Mouse (Mus musculus): Measurements from ENCODE around the gene Clmp. TPM values are rescaled to one million over a fixed set of nuclear protein-coding genes. Genes with fewer than 3 reads are reported as not detected.
"Not testable (repeated sequence)": the region's sequence is repeated elsewhere in the genome, so short reads cannot be mapped to it uniquely, and the experiment has no call there.

Clmp gene
- total and polyA plus RNA-seq, 3 experiments, result 2.8 to 5.5 (median 4.4) TPM

DNA sequence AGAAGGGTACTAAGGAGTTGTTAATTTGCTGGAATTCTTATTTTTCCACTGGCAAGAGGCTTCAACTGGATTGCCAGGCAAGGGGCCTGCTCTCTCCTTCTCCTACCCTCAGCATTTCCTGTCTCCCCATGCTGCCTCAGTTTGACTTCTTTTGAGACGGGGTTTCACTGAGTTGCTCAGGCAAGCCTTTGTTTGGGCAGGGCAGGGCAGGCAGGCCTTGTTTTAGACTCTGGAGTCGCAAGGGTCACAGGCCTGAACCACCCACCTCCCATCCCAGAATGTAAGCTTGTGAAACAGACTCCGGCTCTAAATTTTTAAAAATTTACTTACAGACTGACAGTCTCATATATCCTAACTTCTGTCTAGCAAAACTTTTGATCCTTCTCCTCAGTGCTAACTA lies 113.3 kb downstream of the Clmp start:
- no peaks in the 10 kb centered on the region for H3K79me2 ChIP-seq (replicated peaks; ENCODE audit: control insufficient read depth, insufficient read depth, low read length)
- peak overlapping the region; percentile 97 for H3K27ac ChIP-seq
- no peak for TF ChIP-seq CTCF (IDR thresholded peaks at IDR 0.05)
- no peak for TF ChIP-seq EP300 (IDR thresholded peaks at IDR 0.05; ENCODE audit: insufficient read depth, low read depth, low read length)
- TF ChIP-seq POLR2A (IDR thresholded peaks at IDR 0.05; ENCODE audit: insufficient read depth, low read depth, low read length), result no peak
- H3K4me1 ChIP-seq (ENCODE audit: control insufficient read depth, insufficient read depth, low read length), result peaks cover 10% of the 10 kb centered on the region
- peaks cover 13% of the 10 kb centered on the region for H3K36me3 ChIP-seq (ENCODE audit: control insufficient read depth, insufficient read depth, low read length)
- intact Hi-C loops (cut with DNase I), result loop anchor here (1.0 kb wide), 1 partner anchor 15 kb away; no protein-coding TSS in a partner anchor
- H3K9ac ChIP-seq (ENCODE audit: low read depth, low read length), result no peak overlapping the region
- 80% methylated on average over 3 of the region's 3 CpGs for WGBS
- H3K4me3 ChIP-seq, result no peak overlapping the region
- no peaks in the 10 kb centered on the region for H3K27me3 ChIP-seq (ENCODE audit: control insufficient read depth, insufficient read depth, low read length)
- DNase-seq, result no peak

DNA sequence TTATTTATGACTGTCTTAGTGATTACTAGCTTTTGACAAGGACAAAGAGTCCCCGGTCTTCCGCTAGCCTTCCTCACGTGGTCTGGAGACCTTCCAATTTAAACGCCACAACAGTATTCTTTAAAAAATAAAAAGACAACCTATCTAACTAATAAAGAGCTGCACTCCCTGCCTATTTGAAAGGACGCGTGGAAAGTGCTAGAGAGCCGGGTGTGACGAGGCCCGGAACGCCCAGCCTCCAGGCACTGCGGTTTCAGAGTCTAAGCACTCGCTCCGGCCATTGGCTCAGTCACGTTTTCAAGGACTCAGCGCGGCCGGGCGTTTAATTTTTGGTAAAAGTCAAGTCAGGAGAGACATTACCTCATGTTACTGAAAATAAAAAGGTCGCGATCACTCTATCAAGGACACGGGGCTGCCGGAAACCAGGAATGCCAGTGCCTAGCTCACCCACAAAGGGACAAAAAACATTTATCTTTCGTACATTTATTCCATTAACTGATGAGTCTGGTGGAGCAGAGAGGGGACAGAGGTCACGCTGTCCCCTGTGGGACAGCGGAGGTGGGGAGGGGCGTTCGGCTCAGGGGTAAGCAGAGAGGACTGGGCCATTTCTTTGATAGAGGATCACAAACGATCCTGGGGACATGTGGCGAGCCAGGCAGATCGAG lies 114.2 kb downstream of the Clmp start:
- peaks cover 10% of the 10 kb centered on the region for H3K4me1 ChIP-seq (ENCODE audit: control insufficient read depth, insufficient read depth, low read length)
- peak; percentile 83 to 86 for DNase-seq
- intact Hi-C loops (cut with DNase I), result loop anchor here (1.0 kb wide), 1 partner anchor 16 kb away; no protein-coding TSS in a partner anchor
- H3K27me3 ChIP-seq (ENCODE audit: control insufficient read depth, insufficient read depth, low read length), result no peaks in the 10 kb centered on the region
- peak overlapping the region; percentile 80 for H3K9ac ChIP-seq (ENCODE audit: low read depth, low read length)
- under 1% methylated on average over 30 of the region's 30 CpGs for WGBS
- H3K4me3 ChIP-seq, result peak overlapping the region; percentile 69
- H3K36me3 ChIP-seq (ENCODE audit: control insufficient read depth, insufficient read depth, low read length), result peaks cover 19% of the 10 kb centered on the region
- TF ChIP-seq EP300 (IDR thresholded peaks at IDR 0.05; ENCODE audit: insufficient read depth, low read depth, low read length) (peak; percentile 52; the same call in 1 of the 2 replicates), CTCF (IDR thresholded peaks at IDR 0.05) (no peak), POLR2A (IDR thresholded peaks at IDR 0.05; ENCODE audit: insufficient read depth, low read depth, low read length) (peak; percentile 85)
- H3K79me2 ChIP-seq (replicated peaks; ENCODE audit: control insufficient read depth, insufficient read depth, low read length), result no peaks in the 10 kb centered on the region
- H3K27ac ChIP-seq, result peak overlapping the region; percentile 97

DNA sequence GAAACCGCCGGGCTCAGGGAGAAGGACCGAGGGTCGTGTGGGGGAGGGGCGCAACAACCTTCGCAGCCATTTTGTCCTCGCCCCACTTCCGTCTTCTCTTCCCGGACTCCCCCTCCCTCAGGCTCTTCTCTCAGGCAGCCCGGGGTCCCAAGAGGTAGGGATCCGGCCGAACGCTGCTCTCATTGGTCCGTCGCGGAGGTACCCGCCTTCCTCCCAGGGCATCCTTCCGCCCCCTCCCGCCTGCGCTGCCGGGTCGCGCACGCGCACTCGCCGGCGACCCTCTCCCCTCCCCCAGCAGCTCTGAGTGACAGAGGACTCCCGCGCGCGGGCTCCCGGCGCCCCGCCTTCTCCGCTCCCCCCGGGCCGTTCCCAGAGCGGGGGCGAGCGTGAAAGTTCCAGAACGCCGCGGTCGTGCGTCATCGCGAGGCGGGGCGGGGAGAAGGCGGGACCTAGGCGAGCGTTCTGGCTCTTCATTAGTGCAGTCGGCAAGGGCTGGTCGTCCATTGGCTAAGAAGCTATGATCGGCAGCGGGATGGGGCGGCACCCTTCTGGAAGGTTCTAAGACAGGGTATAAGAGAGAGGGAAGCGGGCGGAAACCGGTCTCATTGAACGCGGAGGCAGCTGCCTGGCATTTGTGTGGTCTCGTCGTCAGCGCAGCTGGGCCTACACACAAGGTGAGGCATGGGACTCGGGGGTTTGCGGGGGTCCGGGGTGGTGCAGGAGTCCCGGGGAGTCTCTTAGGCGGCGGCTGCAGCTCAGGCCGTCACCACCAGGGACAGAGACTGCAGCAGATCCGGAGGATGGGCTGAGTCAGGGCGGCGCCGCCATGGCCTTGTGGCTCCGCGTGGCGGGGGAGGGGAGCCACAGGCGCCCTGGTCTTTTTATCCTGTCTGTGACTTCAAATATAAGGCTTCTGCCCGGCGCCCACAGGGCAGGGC lies 115.2 kb downstream of the Clmp start, which contains the start of gene Hspa8:
Gene Hspa8, plus strand, starts transcription at position 310 of the 938 bp plus-strand sequence.
- Histone ChIP-seq H3K27ac (peak within 1 kb of the TSS; percentile 100), H3K9ac (ENCODE audit: low read depth, low read length) (peak within 1 kb of the TSS; percentile 96), H3K27me3 (ENCODE audit: control insufficient read depth, insufficient read depth, low read length) (no peaks in the 10 kb centered on the region), H3K36me3 (ENCODE audit: control insufficient read depth, insufficient read depth, low read length) (peaks cover 28% of the 10 kb centered on the region), H3K4me1 (ENCODE audit: control insufficient read depth, insufficient read depth, low read length) (peaks cover 10% of the 10 kb centered on the region), H3K79me2 (replicated peaks; ENCODE audit: control insufficient read depth, insufficient read depth, low read length) (no peaks in the 10 kb centered on the region; the same call in 1 of the 2 replicates), H3K4me3 (peak within 1 kb of the TSS; percentile 94)
- TF ChIP-seq EP300 (IDR thresholded peaks at IDR 0.05; ENCODE audit: insufficient read depth, low read depth, low read length) (peak; percentile 98), CTCF (IDR thresholded peaks at IDR 0.05) (peak; percentile 62), POLR2A (IDR thresholded peaks at IDR 0.05; ENCODE audit: insufficient read depth, low read depth, low read length) (peak; percentile 100)
- under 1% methylated on average over 83 of the region's 83 CpGs for WGBS
- DNase-seq, result peak; percentile 100
- intact Hi-C loops (cut with DNase I), result no loop called here

DNA sequence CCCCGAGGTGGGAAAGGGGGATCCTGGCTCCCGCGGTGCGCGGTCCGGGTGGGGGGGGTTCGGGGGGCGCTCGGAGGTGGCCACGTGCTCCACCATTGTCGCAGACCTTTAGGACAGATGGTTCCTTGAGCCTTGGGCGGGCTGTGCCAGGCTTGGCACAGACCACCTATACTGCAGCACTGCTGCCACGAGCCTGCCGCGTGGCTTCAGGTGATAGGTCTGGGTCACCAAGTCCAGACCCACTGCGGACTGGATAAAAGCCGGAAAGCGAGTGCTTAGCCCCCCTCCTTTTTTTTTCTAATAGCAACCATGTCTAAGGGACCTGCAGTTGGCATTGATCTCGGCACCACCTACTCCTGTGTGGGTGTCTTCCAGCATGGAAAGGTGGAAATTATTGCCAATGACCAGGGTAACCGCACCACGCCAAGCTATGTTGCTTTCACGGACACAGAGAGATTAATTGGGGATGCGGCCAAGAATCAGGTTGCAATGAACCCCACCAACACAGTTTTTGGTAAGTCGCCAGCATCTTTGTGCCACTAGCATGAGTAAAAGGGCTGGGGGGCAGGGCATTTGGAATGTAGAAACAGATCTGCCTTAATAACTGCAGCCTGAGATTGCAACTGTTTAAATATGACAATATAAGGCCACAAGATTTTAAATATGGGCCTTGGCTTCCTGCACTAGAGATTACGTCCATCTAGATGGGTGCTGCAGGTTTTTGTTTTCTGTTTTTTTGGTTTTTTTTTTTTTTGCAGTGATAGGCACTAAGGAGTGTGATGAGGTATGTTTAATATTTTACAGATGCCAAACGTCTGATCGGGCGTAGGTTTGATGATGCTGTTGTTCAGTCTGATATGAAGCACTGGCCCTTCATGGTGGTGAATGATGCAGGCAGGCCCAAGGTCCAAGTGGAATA lies 116.1 kb downstream of the Clmp start:
- intact Hi-C loops (cut with DNase I); H3K27me3 ChIP-seq (ENCODE audit: control insufficient read depth, insufficient read depth, low read length); H3K79me2 ChIP-seq (replicated peaks; ENCODE audit: control insufficient read depth, insufficient read depth, low read length): not testable (repeated sequence)
- peak overlapping the region; percentile 96 for H3K9ac ChIP-seq (ENCODE audit: low read depth, low read length)
- peak overlapping the region; percentile 94 for H3K4me3 ChIP-seq
- peak in 1 of 2 experiments; percentile 53 for DNase-seq
- 1% methylated on average over 28 of the region's 28 CpGs for WGBS
- H3K4me1 ChIP-seq (ENCODE audit: control insufficient read depth, insufficient read depth, low read length), result peaks cover 12% of the 10 kb centered on the region
- TF ChIP-seq POLR2A (IDR thresholded peaks at IDR 0.05; ENCODE audit: insufficient read depth, low read depth, low read length), result 0 out of 2 replicates have a peak, but pooled peaks have one; percentile 7
- peak overlapping the region; percentile 100 for H3K27ac ChIP-seq
- H3K36me3 ChIP-seq (ENCODE audit: control insufficient read depth, insufficient read depth, low read length), result peaks cover 36% of the 10 kb centered on the region

DNA sequence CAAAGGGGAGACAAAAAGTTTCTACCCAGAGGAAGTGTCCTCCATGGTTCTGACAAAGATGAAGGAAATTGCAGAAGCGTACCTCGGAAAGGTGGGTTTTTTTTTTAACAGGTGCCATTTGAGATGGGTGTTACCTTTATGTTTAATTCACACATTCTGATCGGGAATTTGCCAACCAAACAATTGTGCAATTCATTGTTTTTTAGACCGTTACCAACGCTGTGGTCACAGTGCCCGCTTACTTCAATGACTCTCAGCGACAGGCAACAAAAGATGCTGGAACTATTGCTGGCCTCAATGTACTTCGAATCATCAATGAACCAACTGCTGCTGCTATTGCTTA lies 116.7 kb downstream of the Clmp start:
- peak overlapping the region; percentile 21 for H3K9ac ChIP-seq (ENCODE audit: low read depth, low read length)
- H3K27me3 ChIP-seq (ENCODE audit: control insufficient read depth, insufficient read depth, low read length); intact Hi-C loops (cut with DNase I); DNase-seq; H3K27ac ChIP-seq; H3K79me2 ChIP-seq (replicated peaks; ENCODE audit: control insufficient read depth, insufficient read depth, low read length): not testable (repeated sequence)
- WGBS, result 2% methylated on average over 8 of the region's 8 CpGs
- peak overlapping the region; percentile 94 for H3K4me3 ChIP-seq
- H3K36me3 ChIP-seq (ENCODE audit: control insufficient read depth, insufficient read depth, low read length), result peaks cover 41% of the 10 kb centered on the region
- peaks cover 17% of the 10 kb centered on the region for H3K4me1 ChIP-seq (ENCODE audit: control insufficient read depth, insufficient read depth, low read length)
